Mouse (Mus musculus): ENCODE data around the gene N4bp2l1. TPM values are rescaled to one million over a fixed set of nuclear protein-coding genes. Genes with fewer than 3 reads are reported as not detected.
A peak's percentile ranks its signal among the peaks of the same experiment; 100 is the strongest.

Gene N4bp2l1
- polyA plus RNA-seq, 1 experiment from 2014 or later: 3.9 TPM

DNA sequence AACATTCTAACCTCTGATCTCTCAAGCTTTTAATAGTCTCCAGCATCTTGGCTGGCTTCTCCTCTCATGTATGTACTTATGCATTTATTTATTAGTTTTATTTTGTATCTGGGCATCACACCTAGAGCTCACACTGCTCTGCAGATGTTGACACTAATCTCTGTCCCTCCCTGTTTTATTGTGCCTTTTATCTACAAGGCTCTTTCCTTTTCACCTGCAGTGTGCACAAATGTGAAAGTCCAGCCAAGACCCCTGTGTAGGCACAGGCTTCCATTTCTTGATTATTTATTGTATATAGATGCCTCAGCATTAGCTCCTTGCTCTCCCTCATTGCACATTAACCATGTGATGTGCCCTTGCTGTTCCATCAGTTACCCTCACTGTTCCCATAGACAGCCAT lies 35.6 kb downstream of the N4bp2l1 start:
- H3K36me3 ChIP-seq (ENCODE audit: control insufficient read depth, insufficient read depth, low read length): no peaks in the 10 kb centered on the region

DNA sequence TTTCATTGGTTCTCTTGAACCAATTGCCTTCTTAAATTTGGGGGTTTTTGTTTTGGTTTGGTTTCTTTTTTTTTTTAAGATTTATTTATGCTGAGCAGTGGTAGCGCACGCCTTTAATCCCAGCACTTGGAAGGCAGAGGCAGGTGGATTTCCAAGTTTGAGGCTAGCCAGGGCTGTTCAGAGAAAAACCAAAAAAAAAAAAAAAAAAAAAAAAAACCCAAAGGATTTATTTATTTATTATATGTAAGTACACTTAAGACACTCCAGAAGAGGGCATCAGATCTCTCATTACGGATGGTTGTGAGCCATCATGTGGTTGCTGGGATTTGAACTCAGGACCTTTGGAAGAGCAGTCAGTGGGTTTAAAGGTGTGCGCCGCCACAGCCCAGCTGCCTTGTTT lies 36.1 kb downstream of the N4bp2l1 start:
- Histone ChIP-seq H3K27ac (ENCODE audit: low read depth, low read length) (no peak overlapping the region), H3K9ac (ENCODE audit: low read depth, low read length) (no peak overlapping the region), H3K4me1 (replicated peaks; ENCODE audit: control insufficient read depth, insufficient read depth, low read length) (no peaks in the 10 kb centered on the region), H3K9me3 (ENCODE audit: control insufficient read depth, low read length) (no peaks in the 10 kb centered on the region), H3K4me3 (ENCODE audit: low read depth, low read length) (no peak overlapping the region), H3K27me3 (ENCODE audit: control insufficient read depth, insufficient read depth, low read length) (no peaks in the 10 kb centered on the region), H3K36me3 (ENCODE audit: control insufficient read depth, insufficient read depth, low read length) (no peaks in the 10 kb centered on the region), H3K4me2 (replicated peaks; ENCODE audit: low read depth, low read length) (no peak overlapping the region)
- WGBS: 93% methylated on average over 5 of the region's 5 CpGs
- DNase-seq (ENCODE audit: low spot score) (no peak), ATAC-seq (ENCODE audit: low FRiP score) (no peak)

More for the DNA sequence above, 35.6 kb downstream of the N4bp2l1 start:
- no peaks in the 10 kb centered on the region for H3K27me3 ChIP-seq (ENCODE audit: control insufficient read depth, insufficient read depth, low read length)
- no peak overlapping the region for H3K4me2 ChIP-seq (replicated peaks; ENCODE audit: low read depth, low read length)
- no peaks in the 10 kb centered on the region for H3K4me1 ChIP-seq (replicated peaks; ENCODE audit: control insufficient read depth, insufficient read depth, low read length)
- no peak overlapping the region for H3K4me3 ChIP-seq (ENCODE audit: low read depth, low read length)
- no peak overlapping the region for H3K9ac ChIP-seq (ENCODE audit: low read depth, low read length)
- no peaks in the 10 kb centered on the region for H3K9me3 ChIP-seq (ENCODE audit: control insufficient read depth, low read length)
- ATAC-seq (ENCODE audit: low FRiP score) (no peak), DNase-seq (ENCODE audit: low spot score) (no peak)
- H3K27ac ChIP-seq (ENCODE audit: low read depth, low read length): no peak overlapping the region

DNA sequence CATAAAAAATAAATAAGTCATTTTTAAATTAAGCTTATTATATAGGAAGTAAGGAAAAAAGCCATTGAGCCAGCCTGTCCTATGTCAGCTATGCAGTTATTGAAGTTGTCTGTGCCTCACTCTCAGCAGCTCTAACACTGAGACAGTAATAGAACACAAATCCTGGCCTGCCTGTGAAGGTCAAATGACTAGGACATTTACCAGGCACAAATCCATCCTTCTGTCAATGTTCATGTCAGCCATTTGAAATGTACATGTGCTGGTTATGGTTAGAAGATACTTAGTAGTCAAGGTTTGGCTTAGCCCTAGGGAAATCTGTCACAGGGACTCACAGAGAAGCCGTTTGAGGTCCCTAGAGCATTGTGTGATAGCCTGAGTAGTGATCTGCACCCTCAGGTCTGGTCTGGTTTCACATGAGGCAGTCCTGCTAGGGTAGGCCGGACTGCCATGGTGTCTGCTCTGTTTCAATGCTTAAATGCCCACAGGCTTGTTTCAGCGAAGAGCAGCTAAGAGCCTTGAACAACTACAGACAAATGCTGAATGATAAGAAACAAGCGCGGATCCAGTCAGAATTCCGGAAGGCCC lies 37.4 kb downstream of the N4bp2l1 start:
- H3K9me3 ChIP-seq (ENCODE audit: control insufficient read depth, low read length): no peaks in the 10 kb centered on the region
- 94% methylated on average over 6 of the region's 6 CpGs for WGBS
- H3K9ac ChIP-seq (ENCODE audit: low read depth, low read length): no peak overlapping the region
- no peaks in the 10 kb centered on the region for H3K36me3 ChIP-seq (ENCODE audit: control insufficient read depth, insufficient read depth, low read length)
- H3K4me1 ChIP-seq (replicated peaks; ENCODE audit: control insufficient read depth, insufficient read depth, low read length): no peaks in the 10 kb centered on the region
- no peak overlapping the region for H3K4me3 ChIP-seq (ENCODE audit: low read depth, low read length)
- H3K4me2 ChIP-seq (replicated peaks; ENCODE audit: low read depth, low read length): no peak overlapping the region
- no peaks in the 10 kb centered on the region for H3K27me3 ChIP-seq (ENCODE audit: control insufficient read depth, insufficient read depth, low read length)
- DNase-seq (ENCODE audit: low spot score): no peak
- no peak overlapping the region for H3K27ac ChIP-seq (ENCODE audit: low read depth, low read length)
- no peak for ATAC-seq (ENCODE audit: low FRiP score)

DNA sequence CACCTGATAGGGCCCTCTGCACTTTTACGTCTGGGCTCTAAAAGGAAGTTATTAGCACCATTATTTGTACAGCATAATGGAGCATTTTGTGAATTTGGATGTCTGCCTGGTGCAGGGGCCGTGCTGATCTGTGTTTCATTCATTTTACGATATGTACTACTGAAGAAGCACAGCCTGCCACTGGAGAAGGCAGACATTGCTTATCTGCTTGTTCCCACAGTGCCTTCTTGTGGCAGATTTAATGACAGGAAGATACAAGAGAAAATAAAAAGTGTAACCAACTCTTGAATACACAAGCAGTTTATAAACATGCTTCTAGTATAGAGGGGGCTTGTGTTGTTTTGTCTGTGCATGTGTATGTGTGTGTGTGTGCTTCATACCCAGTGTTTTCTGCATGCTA lies 45.4 kb downstream of the N4bp2l1 start:
- Histone ChIP-seq H3K4me1 (replicated peaks; ENCODE audit: control insufficient read depth, insufficient read depth, low read length) (no peaks in the 10 kb centered on the region), H3K9me3 (ENCODE audit: control insufficient read depth, low read length) (no peaks in the 10 kb centered on the region), H3K27me3 (ENCODE audit: control insufficient read depth, insufficient read depth, low read length) (no peaks in the 10 kb centered on the region), H3K4me3 (ENCODE audit: low read depth, low read length) (no peak overlapping the region), H3K4me2 (replicated peaks; ENCODE audit: low read depth, low read length) (no peak overlapping the region), H3K9ac (ENCODE audit: low read depth, low read length) (no peak overlapping the region), H3K27ac (ENCODE audit: low read depth, low read length) (no peak overlapping the region), H3K36me3 (ENCODE audit: control insufficient read depth, insufficient read depth, low read length) (0 out of 2 replicates have a peak, but pooled peaks cover 2% of the 10 kb centered on the region)
- no peak for ATAC-seq (ENCODE audit: low FRiP score)
- 88% methylated on average over 3 of the region's 3 CpGs for WGBS
- DNase-seq (ENCODE audit: low spot score): no peak

DNA sequence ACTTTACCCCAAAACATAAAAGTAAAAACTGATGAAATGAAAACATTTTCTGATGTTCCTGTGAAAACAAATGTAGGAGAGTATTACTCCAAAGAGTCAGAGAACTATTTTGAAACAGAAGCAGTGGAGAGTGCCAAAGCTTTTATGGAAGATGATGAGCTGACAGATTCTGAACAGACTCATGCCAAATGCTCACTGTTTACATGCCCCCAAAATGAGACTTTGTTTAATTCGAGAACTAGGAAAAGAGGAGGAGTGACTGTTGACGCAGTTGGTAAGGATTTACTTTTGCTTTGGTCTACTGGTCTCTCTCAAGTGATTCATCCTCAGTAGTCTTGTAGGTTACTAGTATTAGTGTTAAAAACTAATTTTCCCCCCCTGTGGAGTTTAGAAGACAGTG lies 53.8 kb downstream of the N4bp2l1 start:
- Histone ChIP-seq H3K9ac (ENCODE audit: low read depth, low read length) (no peak overlapping the region), H3K4me3 (ENCODE audit: low read depth, low read length) (no peak overlapping the region), H3K4me2 (replicated peaks; ENCODE audit: low read depth, low read length) (no peak overlapping the region), H3K4me1 (replicated peaks; ENCODE audit: control insufficient read depth, insufficient read depth, low read length) (no peaks in the 10 kb centered on the region), H3K9me3 (ENCODE audit: control insufficient read depth, low read length) (no peaks in the 10 kb centered on the region), H3K27me3 (ENCODE audit: control insufficient read depth, insufficient read depth, low read length) (no peaks in the 10 kb centered on the region), H3K36me3 (ENCODE audit: control insufficient read depth, insufficient read depth, low read length) (peaks cover 4% of the 10 kb centered on the region; the same call in 1 of the 2 replicates), H3K27ac (ENCODE audit: low read depth, low read length) (no peak overlapping the region)
- ATAC-seq (ENCODE audit: low FRiP score) (no peak), DNase-seq (ENCODE audit: low spot score) (no peak)
- WGBS: 93% methylated on average over 2 of the region's 2 CpGs

DNA sequence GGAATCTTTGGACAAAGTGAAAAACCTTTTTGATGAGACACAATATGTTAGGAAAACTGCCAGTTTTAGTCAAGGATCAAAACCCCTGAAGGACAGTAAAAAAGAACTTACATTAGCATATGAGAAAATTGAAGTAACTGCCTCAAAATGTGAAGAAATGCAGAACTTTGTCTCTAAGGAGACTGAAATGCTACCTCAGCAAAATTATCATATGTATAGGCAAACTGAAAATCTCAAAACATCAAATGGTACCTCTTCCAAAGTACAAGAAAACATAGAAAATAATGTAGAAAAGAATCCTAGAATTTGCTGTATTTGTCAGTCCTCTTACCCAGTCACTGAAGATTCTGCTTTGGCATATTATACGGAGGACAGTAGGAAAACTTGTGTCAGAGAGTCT lies 55.7 kb downstream of the N4bp2l1 start:
- Histone ChIP-seq H3K4me2 (replicated peaks; ENCODE audit: low read depth, low read length) (no peak overlapping the region), H3K36me3 (ENCODE audit: control insufficient read depth, insufficient read depth, low read length) (peaks cover 4% of the 10 kb centered on the region; the same call in 1 of the 2 replicates), H3K4me3 (ENCODE audit: low read depth, low read length) (no peak overlapping the region), H3K27ac (ENCODE audit: low read depth, low read length) (no peak overlapping the region), H3K27me3 (ENCODE audit: control insufficient read depth, insufficient read depth, low read length) (no peaks in the 10 kb centered on the region), H3K4me1 (replicated peaks; ENCODE audit: control insufficient read depth, insufficient read depth, low read length) (no peaks in the 10 kb centered on the region), H3K9ac (ENCODE audit: low read depth, low read length) (no peak overlapping the region), H3K9me3 (ENCODE audit: control insufficient read depth, low read length) (no peaks in the 10 kb centered on the region)
- no peak for ATAC-seq (ENCODE audit: low FRiP score)
- DNase-seq (ENCODE audit: low spot score): no peak
- 98% methylated on average over 1 of the region's 1 CpGs for WGBS

DNA sequence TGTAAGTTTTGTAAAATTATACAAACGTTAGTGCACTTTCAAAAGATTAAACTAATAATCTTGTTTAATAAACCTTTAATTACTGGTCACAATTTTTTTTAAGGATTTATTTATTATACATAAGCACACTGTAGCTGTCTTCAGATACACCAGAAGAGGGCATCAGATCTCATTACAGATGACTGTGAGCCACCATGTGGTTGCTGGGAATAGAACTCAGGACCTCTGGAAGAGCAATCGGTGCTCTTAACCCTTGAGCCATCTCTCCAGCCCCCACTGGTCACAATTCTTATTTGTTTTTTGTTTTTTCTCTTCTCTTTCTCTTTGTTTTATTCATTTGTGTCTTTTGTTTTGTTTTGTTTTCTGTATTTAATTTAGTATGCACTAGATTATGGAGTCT lies 71.7 kb downstream of the N4bp2l1 start:
- DNase-seq (ENCODE audit: low spot score) (no peak), ATAC-seq (ENCODE audit: low FRiP score) (no peak)
- H3K9ac ChIP-seq (ENCODE audit: low read depth, low read length): no peak overlapping the region
- no peaks in the 10 kb centered on the region for H3K36me3 ChIP-seq (ENCODE audit: control insufficient read depth, insufficient read depth, low read length)
- no peaks in the 10 kb centered on the region for H3K27me3 ChIP-seq (ENCODE audit: control insufficient read depth, insufficient read depth, low read length)
- H3K9me3 ChIP-seq (ENCODE audit: control insufficient read depth, low read length): no peaks in the 10 kb centered on the region
- H3K27ac ChIP-seq (ENCODE audit: low read depth, low read length): no peak overlapping the region
- WGBS: 83% methylated on average over 2 of the region's 2 CpGs
- H3K4me3 ChIP-seq (ENCODE audit: low read depth, low read length): no peak overlapping the region
- no peaks in the 10 kb centered on the region for H3K4me1 ChIP-seq (replicated peaks; ENCODE audit: control insufficient read depth, insufficient read depth, low read length)
- H3K4me2 ChIP-seq (replicated peaks; ENCODE audit: low read depth, low read length): no peak overlapping the region

DNA sequence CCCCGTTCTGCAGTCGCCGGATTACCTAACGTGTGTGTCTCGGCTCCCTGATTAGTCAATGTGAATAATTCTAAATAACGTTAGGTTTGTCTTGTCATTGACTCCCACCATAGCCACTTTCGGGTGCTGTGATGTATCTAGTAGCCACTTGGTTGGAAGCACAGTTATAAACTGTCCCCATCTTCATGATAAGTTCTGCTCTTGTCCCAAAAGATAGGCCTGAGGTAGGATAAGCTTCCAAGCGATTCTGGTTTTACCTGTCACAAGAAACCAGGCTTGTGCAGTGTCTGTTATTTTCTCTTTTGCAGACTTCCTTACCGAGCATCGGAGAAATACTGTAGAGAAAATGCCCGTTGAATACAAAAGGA lies 74.1 kb downstream of the N4bp2l1 start:
- Histone ChIP-seq H3K36me3 (ENCODE audit: control insufficient read depth, insufficient read depth, low read length) (no peaks in the 10 kb centered on the region), H3K9me3 (ENCODE audit: control insufficient read depth, low read length) (no peaks in the 10 kb centered on the region), H3K9ac (ENCODE audit: low read depth, low read length) (peak overlapping the region; percentile 93), H3K4me3 (ENCODE audit: low read depth, low read length) (peak overlapping the region; percentile 83), H3K27me3 (ENCODE audit: control insufficient read depth, insufficient read depth, low read length) (no peaks in the 10 kb centered on the region), H3K4me2 (replicated peaks; ENCODE audit: low read depth, low read length) (peak overlapping the region; percentile 58), H3K4me1 (replicated peaks; ENCODE audit: control insufficient read depth, insufficient read depth, low read length) (no peaks in the 10 kb centered on the region), H3K27ac (ENCODE audit: low read depth, low read length) (peak overlapping the region; percentile 51; the same call in 1 of the 2 replicates)
- ATAC-seq (ENCODE audit: low FRiP score) (no peak), DNase-seq (ENCODE audit: low spot score) (no peak)
- 7% methylated on average over 11 of the region's 11 CpGs for WGBS

DNA sequence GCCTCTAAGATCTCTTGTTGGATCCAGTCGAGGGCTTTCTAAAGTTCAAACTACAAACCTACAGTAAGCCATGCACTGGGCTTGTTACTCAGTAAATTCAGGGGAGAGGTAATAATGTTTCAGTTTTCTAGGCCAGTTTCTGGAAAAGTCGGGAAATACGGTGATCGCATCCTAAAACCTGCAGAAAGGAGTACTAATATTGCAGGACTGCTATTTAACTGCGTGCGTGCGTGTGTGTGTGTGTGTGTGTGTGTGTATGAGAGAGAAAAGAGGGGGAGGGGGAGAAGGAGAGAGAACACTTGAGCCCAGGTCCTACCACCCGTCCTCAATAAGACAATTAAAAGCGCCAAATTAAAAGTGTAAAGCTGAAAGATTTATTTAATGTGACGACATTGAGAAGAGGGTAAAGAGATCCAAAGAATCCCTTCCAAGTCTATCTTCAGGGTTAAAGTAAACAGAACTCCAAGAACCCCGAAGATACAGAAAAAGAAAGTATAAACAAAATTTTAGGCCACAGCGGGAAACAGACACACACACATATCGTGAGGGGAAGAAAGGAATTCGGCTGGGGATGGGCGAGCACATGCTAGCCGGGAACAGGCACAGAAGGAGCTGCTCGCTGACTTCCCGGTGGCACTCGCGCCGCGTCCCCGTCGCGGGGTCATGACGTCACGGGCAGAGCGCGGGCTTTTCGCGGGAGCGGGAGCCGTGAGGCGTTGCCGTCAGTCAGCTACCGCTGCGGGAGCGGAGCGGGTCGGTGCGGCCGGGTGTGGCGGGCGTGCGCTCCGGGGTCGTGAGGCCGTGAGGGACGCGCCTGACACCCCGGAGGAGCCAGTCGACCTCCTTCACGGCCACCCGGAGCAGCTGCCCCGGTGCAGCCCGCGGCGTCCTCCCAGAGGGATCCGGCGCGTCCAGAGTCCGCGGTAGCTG lies 74.8 kb downstream of the N4bp2l1 start, which contains the start of gene Brca2:
Gene Brca2 (plus strand): TSS at position 694 of the 930 bp plus-strand sequence.
- ATAC-seq (ENCODE audit: low FRiP score) (peak; percentile 94), DNase-seq (ENCODE audit: low spot score) (peak; percentile 95)
- Histone ChIP-seq H3K27ac (ENCODE audit: low read depth, low read length) (peak within 1 kb of the TSS; percentile 51; the same call in 1 of the 2 replicates), H3K27me3 (ENCODE audit: control insufficient read depth, insufficient read depth, low read length) (no peaks in the 10 kb centered on the region), H3K36me3 (ENCODE audit: control insufficient read depth, insufficient read depth, low read length) (no peaks in the 10 kb centered on the region), H3K4me1 (replicated peaks; ENCODE audit: control insufficient read depth, insufficient read depth, low read length) (no peaks in the 10 kb centered on the region), H3K9ac (ENCODE audit: low read depth, low read length) (peak within 1 kb of the TSS; percentile 93), H3K4me2 (replicated peaks; ENCODE audit: low read depth, low read length) (peak within 1 kb of the TSS; percentile 58), H3K9me3 (ENCODE audit: control insufficient read depth, low read length) (no peaks in the 10 kb centered on the region), H3K4me3 (ENCODE audit: low read depth, low read length) (peak within 1 kb of the TSS; percentile 83)
- WGBS: 7% methylated on average over 48 of the region's 63 CpGs

Data from hindbrain, embryonic 11.5 days (tissue).